Mouse (Mus musculus) heart, postnatal 0 days (tissue): ENCODE results near the gene Comtd1. TPM values are rescaled to one million over a fixed set of nuclear protein-coding genes. Genes with fewer than 3 reads are reported as not detected.

Experiments used
- ATAC-seq: fragments of 200-750 bp; cut with Nextera tagmentation; 2 replicates; pipeline ENCODE4 v1.8.0; 2017; ENCODE audit warnings: low read depth, moderate number of reproducible peaks, moderate library complexity; ENCODE audit not compliant: insufficient read depth
- DNase-seq: peaks from one replicate; pipeline ENCODE4 v3.0.0-alpha.2; 2016; ENCODE audit warnings: low spot score
- H3K27ac ChIP-seq: fragments of 300-500 bp; sonication (generic); 2 replicates; pipeline ENCODE4 v1.5.1; 2014; ENCODE audit warnings: low read depth, mild to moderate bottlenecking
- H3K27me3 ChIP-seq: fragments of 300-500 bp; sonication (generic); 2 replicates; pipeline ENCODE4 v1.6.1; 2014; ENCODE audit warnings: low read length, mixed read lengths; ENCODE audit not compliant: control insufficient read depth, insufficient read depth
- H3K36me3 ChIP-seq: fragments of 300-500 bp; sonication (generic); replicated peaks from 2 replicates; pipeline ENCODE4 v1.6.1; 2014; ENCODE audit warnings: low read length, mixed read lengths; ENCODE audit not compliant: control insufficient read depth, insufficient read depth
- H3K4me1 ChIP-seq: fragments of 300-500 bp; sonication (generic); 2 replicates; pipeline ENCODE4 v1.6.1; 2014; ENCODE audit warnings: antibody characterized with exemption; ENCODE audit not compliant: control insufficient read depth, insufficient read depth
- H3K4me2 ChIP-seq: fragments of 300-500 bp; sonication (generic); 2 replicates; pipeline ENCODE4 v1.6.1; 2014; ENCODE audit warnings: low read depth, mild to moderate bottlenecking, low read length, moderate library complexity
- H3K4me3 ChIP-seq: fragments of 300-500 bp; sonication (generic); 2 replicates; pipeline ENCODE4 v1.5.1; 2014; ENCODE audit warnings: low read depth, low read length
- H3K9ac ChIP-seq: fragments of 300-500 bp; sonication (generic); replicated peaks from 2 replicates; pipeline ENCODE4 v1.6.1; 2014; ENCODE audit warnings: low read depth, low read length, mixed read lengths
- H3K9me3 ChIP-seq: fragments of 300-500 bp; sonication (generic); replicated peaks from 2 replicates; pipeline ENCODE4 v1.6.1; 2016; ENCODE audit warnings: low read length; ENCODE audit not compliant: control insufficient read depth
- CTCF ChIP-seq: IDR thresholded peaks from 2 replicates; pipeline ENCODE4 v1.5.1; 2016; ENCODE audit warnings: antibody characterized with exemption, control low read depth, low read depth
- EP300 ChIP-seq: IDR thresholded peaks from 2 replicates; pipeline ENCODE4 v1.6.1; 2016; ENCODE audit warnings: antibody characterized with exemption, low read depth
- WGBS: fragments of 180-500 bp; shearing (Covaris S2); extraction: QIAGEN DNeasy Blood & Tissue Kit; methylation state at CpG from one replicate; pipeline ENCODE4 v1.1.7; 2014; 5-methylcytosine and 5-hydroxymethylcytosine counted together
- polyA plus RNA-seq: library from polyadenylated mRNA; unstranded; fragments of >200 nt; fragmentation: Nextera tagmentation; extraction: Ambion mirVana; gene quantifications from 2 replicates; pipeline ENCODE4 v1.2.1, GENCODE M21; 2015
- total RNA-seq: library from RNA; depleted of rRNA; stranded (reverse); fragments of >200 nt; gene quantifications from 2 replicates; pipeline ENCODE4 v1.2.3, GENCODE M21; 2014; ENCODE audit warnings: low replicate concordance

Gene Comtd1
- total and polyA plus RNA-seq, 2 experiments from 2014 or later, result 27.8 to 53.5 TPM

- Histone ChIP-seq H3K9ac (peak overlapping the region; percentile 92), H3K36me3 (peaks cover 29% of the 10 kb centered on the region), H3K4me3 (peak overlapping the region; percentile 93), H3K9me3 (no peaks in the 10 kb centered on the region), H3K4me1 (peaks cover 31% of the 10 kb centered on the region), H3K27me3 (no peaks in the 10 kb centered on the region), H3K27ac (peak overlapping the region; percentile 96), H3K4me2 (peak overlapping the region; percentile 64)
- ATAC-seq, result peak; percentile 97
- under 1% methylated on average over 69 of the region's 73 CpGs for WGBS
- peak; percentile 92 for DNase-seq
- TF ChIP-seq CTCF, result peak; percentile 17; the same call in 1 of the 2 replicates
- TF ChIP-seq EP300, result peak; percentile 99; the same call in 1 of the 2 replicates
These were observed 17.7 kb downstream of the Comtd1 start for GRCm38 (mm10) chr14:21830876-21831767.

- H3K4me3 ChIP-seq, result no peak overlapping the region
- WGBS, result 46% methylated on average over 9 of the region's 9 CpGs
- no peak overlapping the region for H3K9ac ChIP-seq
- H3K4me1 ChIP-seq, result peaks cover 53% of the 10 kb centered on the region
- H3K9me3 ChIP-seq, result no peaks in the 10 kb centered on the region
- no peaks in the 10 kb centered on the region for H3K27me3 ChIP-seq
- DNase-seq (no peak), ATAC-seq (no peak)
- H3K27ac ChIP-seq, result peak overlapping the region; percentile 98
- TF ChIP-seq CTCF (no peak), EP300 (no peak)
- H3K4me2 ChIP-seq, result no peak overlapping the region
- H3K36me3 ChIP-seq, result no peaks in the 10 kb centered on the region
These were observed 22.8 kb downstream of the Comtd1 start for GRCm38 (mm10) chr14:21825786-21826491.

- Histone ChIP-seq H3K27ac (peak within 1 kb of the TSS; percentile 98), H3K4me3 (no peak within 1 kb of the TSS), H3K4me2 (no peak within 1 kb of the TSS), H3K4me1 (peaks cover 46% of the 10 kb centered on the region), H3K27me3 (no peaks in the 10 kb centered on the region), H3K36me3 (no peaks in the 10 kb centered on the region), H3K9me3 (no peaks in the 10 kb centered on the region), H3K9ac (no peak within 1 kb of the TSS)
- DNase-seq, result peak; percentile 5
- WGBS, result 79% methylated on average over 2 of the region's 2 CpGs
- ATAC-seq, result no peak
- TF ChIP-seq EP300, result no peak
- TF ChIP-seq CTCF, result no peak
These were observed 23.8 kb downstream of the Comtd1 start, which contains the start of gene Vdac2 for GRCm38 (mm10) chr14:21824938-21825337. Gene Vdac2, plus strand, starts transcription at chr14:21825238.

- TF ChIP-seq CTCF (no peak), EP300 (0 out of 2 replicates have a peak, but pooled peaks have one; percentile 54)
- H3K4me3 ChIP-seq, result no peak overlapping the region
- H3K27me3 ChIP-seq, result no peaks in the 10 kb centered on the region
- H3K9me3 ChIP-seq, result no peaks in the 10 kb centered on the region
- ATAC-seq, result peak; percentile 69
- no peaks in the 10 kb centered on the region for H3K36me3 ChIP-seq
- peak overlapping the region; percentile 98 for H3K27ac ChIP-seq
- no peak overlapping the region for H3K9ac ChIP-seq
- 11% methylated on average over 7 of the region's 7 CpGs for WGBS
- H3K4me2 ChIP-seq, result peak overlapping the region; percentile 12; the same call in 1 of the 2 replicates
- H3K4me1 ChIP-seq, result peaks cover 45% of the 10 kb centered on the region
- DNase-seq, result peak; percentile 85
These were observed 24.9 kb downstream of the Comtd1 start for GRCm38 (mm10) chr14:21823897-21824296.

- Histone ChIP-seq H3K9ac (no peak overlapping the region), H3K4me3 (no peak overlapping the region), H3K36me3 (no peaks in the 10 kb centered on the region), H3K27me3 (no peaks in the 10 kb centered on the region), H3K9me3 (no peaks in the 10 kb centered on the region), H3K27ac (peak overlapping the region; percentile 98), H3K4me2 (peak overlapping the region; percentile 29), H3K4me1 (peaks cover 45% of the 10 kb centered on the region)
- ATAC-seq (peak; percentile 75), DNase-seq (peak; percentile 89)
- TF ChIP-seq CTCF (no peak), EP300 (peak; percentile 63)
- WGBS, result under 1% methylated on average over 7 of the region's 7 CpGs
These were observed 25.9 kb downstream of the Comtd1 start for GRCm38 (mm10) chr14:21822795-21823374.
